Mouse (Mus musculus): ENCODE measurements at regions not wholly inside any gene's neighbourhood (a gene's known extent, or its start where the extent isn't known, plus 50 kb on each side); places are given as distances from the start of the nearest gene placed in this dataset.
A peak's percentile ranks its signal among the peaks of the same experiment; 100 is the strongest.

- DNase-seq = peak; percentile 23 to 30
Measured at GRCm38 (mm10) chr7:124868133-124868603, 576.3 kb upstream of the Kdm8 start.

- no peak for DNase-seq
Measured at GRCm38 (mm10) chr7:124868621-124869020, 575.9 kb upstream of the Kdm8 start.

- no peak for DNase-seq
Measured at GRCm38 (mm10) chr7:124880771-124881170, 563.7 kb upstream of the Kdm8 start.

GRCm38 (mm10) chr7:124907233-124907632, 537.2 kb upstream of the Kdm8 start:
- no peak for DNase-seq

GRCm38 (mm10) chr7:124907662-124908296, 536.7 kb upstream of the Kdm8 start:
- DNase-seq = no peak

GRCm38 (mm10) chr7:124914061-124914460, 530.4 kb upstream of the Kdm8 start:
- no peak for DNase-seq

GRCm38 (mm10) chr7:124914479-124914878, 530.0 kb upstream of the Kdm8 start:
- no peak for DNase-seq

- no peak for DNase-seq
Measured at GRCm38 (mm10) chr7:124914972-124915371, 529.5 kb upstream of the Kdm8 start.

GRCm38 (mm10) chr7:124915637-124916036, 528.8 kb upstream of the Kdm8 start:
- DNase-seq = no peak

- no peak for DNase-seq
Measured at GRCm38 (mm10) chr7:124917606-124918120, 526.8 kb upstream of the Kdm8 start.

- no peak for DNase-seq
Measured at GRCm38 (mm10) chr7:124922806-124923205, 521.7 kb upstream of the Kdm8 start.

- peak; percentile 12 to 18 for DNase-seq
Measured at GRCm38 (mm10) chr7:124933573-124933972, 510.9 kb upstream of the Kdm8 start.

GRCm38 (mm10) chr7:124939357-124939756, 505.1 kb upstream of the Kdm8 start:
- DNase-seq = no peak

- no peak for DNase-seq
Measured at GRCm38 (mm10) chr7:124941527-124941926, 502.9 kb upstream of the Kdm8 start.

GRCm38 (mm10) chr7:124946424-124946823, 498.1 kb upstream of the Kdm8 start:
- DNase-seq = peak in 1 of 2 experiments; percentile 7

- DNase-seq = no peak
Measured at GRCm38 (mm10) chr7:124957329-124957728, 487.1 kb upstream of the Kdm8 start.

GRCm38 (mm10) chr7:124974870-124975488, 469.5 kb upstream of the Kdm8 start:
- no peak for DNase-seq

- DNase-seq = no peak
Measured at GRCm38 (mm10) chr7:124989456-124989855, 455.0 kb upstream of the Kdm8 start.

- DNase-seq = no peak
Measured at GRCm38 (mm10) chr7:124990695-124991094, 453.8 kb upstream of the Kdm8 start.

GRCm38 (mm10) chr7:124996538-124996937, 447.9 kb upstream of the Kdm8 start:
- no peak for DNase-seq

GRCm38 (mm10) chr7:125000669-125001068, 443.8 kb upstream of the Kdm8 start:
- DNase-seq = no peak

GRCm38 (mm10) chr7:125005638-125006037, 438.8 kb upstream of the Kdm8 start:
- DNase-seq = no peak

GRCm38 (mm10) chr7:125019259-125019658, 425.2 kb upstream of the Kdm8 start:
- no peak for DNase-seq

GRCm38 (mm10) chr7:125024944-125025343, 419.5 kb upstream of the Kdm8 start:
- no peak for DNase-seq
